Mouse (Mus musculus) erythroblast, embryonic 14.5 days (primary cell): ENCODE results near the gene Fcgbp. TPM values are rescaled to one million over a fixed set of nuclear protein-coding genes. Genes with fewer than 3 reads are reported as not detected.
A peak's percentile ranks its signal among the peaks of the same experiment; 100 is the strongest.

Experiments used
- H3K27me3 ChIP-seq: 2 replicates; pipeline ENCODE4 v1.6.1; 2012; ENCODE audit warnings: inconsistent platforms; ENCODE audit not compliant: control insufficient read depth
- H3K36me3 ChIP-seq: 2 replicates; pipeline ENCODE4 v1.6.1; 2012; ENCODE audit warnings: mild to moderate bottlenecking, inconsistent platforms; ENCODE audit not compliant: control insufficient read depth
- H3K4me1 ChIP-seq: 2 replicates; pipeline ENCODE4 v1.6.1; 2012; ENCODE audit warnings: inconsistent platforms; ENCODE audit not compliant: control insufficient read depth
- H3K4me3 ChIP-seq: replicated peaks from 2 replicates; pipeline ENCODE3; 2012; ENCODE audit warnings: moderate library complexity, mild to moderate bottlenecking, inconsistent platforms
- H3K9me3 ChIP-seq: 2 replicates; pipeline ENCODE4 v1.6.1; 2012; ENCODE audit warnings: low read length, inconsistent platforms, mixed read lengths; ENCODE audit not compliant: control insufficient read depth
- GATA1 ChIP-seq: IDR thresholded peaks from 2 replicates; pipeline ENCODE4 v1.6.1; 2012; ENCODE audit warnings: low read length, inconsistent platforms, mixed read lengths
- TAL1 ChIP-seq: IDR thresholded peaks from 3 replicates; pipeline ENCODE4 v1.6.1; 2012; ENCODE audit warnings: low read length, inconsistent platforms, mixed read lengths
- polyA plus RNA-seq: library from polyadenylated mRNA; stranded (reverse); fragments of >175 nt; gene quantifications from 2 replicates; pipeline ENCODE4 v1.2.3, GENCODE M21; 2012

Gene Fcgbp
- polyA plus RNA-seq = not detected in 2 replicates

DNA sequence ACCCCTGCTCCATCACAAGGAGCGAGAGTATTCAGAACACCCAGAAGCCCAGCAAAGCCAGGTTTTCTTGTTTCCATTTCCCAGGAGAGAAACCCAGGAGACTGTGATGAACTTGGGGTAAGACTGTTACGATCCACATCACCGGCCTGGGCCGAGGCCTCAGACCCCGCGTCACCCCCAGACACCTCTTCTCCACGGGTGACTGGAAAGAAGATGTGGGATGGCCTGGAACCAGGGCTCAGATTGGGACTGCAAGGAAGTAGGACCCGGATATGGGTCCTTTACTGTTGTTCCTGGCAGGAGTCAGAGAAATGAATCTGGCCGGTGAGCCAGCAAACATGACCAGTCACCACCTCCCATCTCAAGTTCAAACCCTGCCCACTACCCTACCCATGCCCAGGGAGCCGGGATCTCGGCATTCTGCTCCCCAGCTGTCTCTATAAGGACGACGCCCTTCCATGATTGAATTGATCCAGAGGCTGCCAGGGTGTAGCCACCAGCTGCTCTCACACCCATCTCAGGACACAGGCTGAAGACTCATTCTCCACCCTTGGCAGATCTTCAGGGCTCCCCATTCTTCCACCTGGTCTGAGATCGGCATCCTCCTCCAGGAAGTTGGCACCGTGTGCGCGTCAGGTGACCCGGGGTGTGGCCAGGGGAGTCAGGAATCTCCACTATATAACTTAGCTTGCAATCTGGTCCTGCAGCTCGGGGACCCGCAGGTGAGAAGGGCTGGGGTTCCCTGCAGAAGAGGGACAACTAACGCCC, at the start of gene Fcgbp:
Gene Fcgbp (plus strand): TSS at position 706 of the 768 bp plus-strand sequence.
- Histone ChIP-seq H3K27me3 (no peaks in the 10 kb centered on the region; the same call in 1 of the 2 replicates), H3K4me3 (no peak within 1 kb of the TSS), H3K9me3 (no peaks in the 10 kb centered on the region), H3K4me1 (no peaks in the 10 kb centered on the region), H3K36me3 (no peaks in the 10 kb centered on the region)
- TF ChIP-seq TAL1 (no peak), GATA1 (no peak)

DNA sequence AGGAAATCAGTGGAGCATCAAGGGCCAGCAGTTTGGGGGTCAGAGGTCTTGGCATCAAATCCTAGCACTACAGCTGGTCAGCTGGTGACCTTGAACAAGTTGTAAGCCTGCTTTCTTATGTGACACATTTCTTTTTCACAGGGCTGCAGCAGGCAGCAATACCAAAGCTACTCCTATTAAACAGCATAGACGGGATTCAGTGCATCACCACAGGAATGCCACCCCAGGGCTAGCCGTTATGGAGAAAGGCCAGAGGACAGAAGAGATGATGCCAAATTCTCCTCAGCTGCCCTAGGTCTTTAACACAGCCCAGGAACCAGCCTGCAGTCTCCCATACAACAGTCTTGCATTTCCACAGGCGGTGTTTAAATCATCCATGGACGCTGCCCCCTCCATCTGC, 26.5 kb upstream of the Fcgbp start:
- H3K4me3 ChIP-seq = no peak overlapping the region
- TF ChIP-seq TAL1 (no peak), GATA1 (no peak)
- H3K4me1 ChIP-seq = peaks cover 21% of the 10 kb centered on the region
- no peaks in the 10 kb centered on the region for H3K9me3 ChIP-seq
- no peaks in the 10 kb centered on the region for H3K27me3 ChIP-seq
- H3K36me3 ChIP-seq = peaks cover 96% of the 10 kb centered on the region

DNA sequence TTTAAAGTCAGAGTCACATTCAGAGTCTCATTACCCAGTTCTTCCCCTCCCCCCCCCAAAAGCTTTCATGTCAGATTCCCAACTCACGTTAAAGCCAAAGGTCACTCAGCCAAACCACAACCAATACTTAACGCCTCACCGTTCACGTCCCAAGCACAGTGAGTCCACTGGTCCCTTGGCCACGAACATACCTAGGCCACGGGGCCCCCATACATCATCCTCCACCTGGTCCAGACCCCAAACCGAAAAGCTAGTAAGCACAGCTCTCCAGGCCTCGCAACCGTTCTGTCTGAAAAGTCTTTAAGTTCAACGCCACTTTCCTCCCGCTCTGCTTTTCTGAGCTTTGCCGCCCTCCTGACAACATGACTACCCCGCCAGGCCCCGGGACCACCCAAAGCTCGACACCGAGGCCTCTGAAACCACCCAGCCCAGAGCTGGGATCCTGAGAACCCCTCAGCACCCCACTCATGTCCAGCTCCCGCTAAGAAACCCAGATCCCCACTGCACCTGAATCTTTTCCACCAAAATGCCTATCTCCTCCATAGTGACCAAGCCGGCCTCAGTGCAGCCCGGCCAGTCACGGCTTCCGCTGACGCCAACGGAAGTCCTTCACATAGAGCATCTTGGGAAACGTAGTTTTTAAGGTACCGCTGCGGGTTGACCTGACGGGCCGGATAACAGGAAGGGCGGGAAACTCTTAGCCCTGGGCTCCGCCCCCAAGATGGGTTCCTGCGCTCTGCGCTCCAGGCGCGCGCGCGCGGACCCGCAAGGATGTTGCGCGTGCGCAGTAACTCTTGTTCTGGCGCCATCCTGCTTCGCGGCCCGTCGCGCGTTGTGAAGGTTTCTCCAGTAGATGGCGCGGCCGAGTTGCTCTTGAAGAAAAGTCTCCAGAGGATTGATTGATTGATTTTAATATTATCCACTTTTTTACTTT, 21.3 kb upstream of the Fcgbp start, which contains the start of gene Psmc4:
Gene Psmc4 (minus strand): TSS at position 626 of the 934 bp plus-strand sequence.
- no peak for TF ChIP-seq TAL1
- TF ChIP-seq GATA1 = peak; percentile 70
- Histone ChIP-seq H3K27me3 (no peaks in the 10 kb centered on the region; the same call in 1 of the 2 replicates), H3K4me3 (peak within 1 kb of the TSS; percentile 93), H3K9me3 (no peaks in the 10 kb centered on the region), H3K36me3 (peaks cover 44% of the 10 kb centered on the region), H3K4me1 (peaks cover 29% of the 10 kb centered on the region)

DNA sequence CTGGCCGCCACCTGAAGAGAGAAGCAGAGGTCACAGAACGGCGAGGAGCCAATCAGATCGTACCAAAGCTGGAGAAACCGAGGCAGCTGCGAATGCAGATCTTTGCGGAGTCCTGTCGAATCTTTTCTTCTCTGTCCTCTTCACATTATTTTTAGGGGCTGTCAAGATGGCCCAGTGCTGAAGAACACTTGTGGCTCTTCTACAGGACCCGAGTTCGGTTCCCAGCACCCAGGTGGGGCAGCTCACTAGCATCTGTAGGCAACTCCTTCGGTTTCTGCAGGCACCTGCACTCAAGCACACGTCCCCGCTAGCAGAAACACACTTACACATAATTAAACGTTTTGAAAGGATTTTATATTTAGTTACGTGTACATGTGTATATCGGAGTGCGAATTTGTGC, 20.5 kb upstream of the Fcgbp start:
- TF ChIP-seq GATA1 = no peak
- no peak for TF ChIP-seq TAL1
- H3K4me3 ChIP-seq = peak overlapping the region; percentile 93
- H3K9me3 ChIP-seq = no peaks in the 10 kb centered on the region
- peaks cover 36% of the 10 kb centered on the region for H3K36me3 ChIP-seq
- H3K27me3 ChIP-seq = no peaks in the 10 kb centered on the region; the same call in 1 of the 2 replicates
- H3K4me1 ChIP-seq = peaks cover 29% of the 10 kb centered on the region

GRCm38 (mm10) chr7:28053046-28053930, 17.7 kb upstream of the Fcgbp start:
- Histone ChIP-seq H3K27me3 (no peaks in the 10 kb centered on the region; the same call in 1 of the 2 replicates), H3K36me3 (peaks cover 9% of the 10 kb centered on the region), H3K9me3 (no peaks in the 10 kb centered on the region), H3K4me1 (peaks cover 20% of the 10 kb centered on the region), H3K4me3 (no peak overlapping the region)
- no peak for TF ChIP-seq TAL1
- TF ChIP-seq GATA1 = no peak

DNA sequence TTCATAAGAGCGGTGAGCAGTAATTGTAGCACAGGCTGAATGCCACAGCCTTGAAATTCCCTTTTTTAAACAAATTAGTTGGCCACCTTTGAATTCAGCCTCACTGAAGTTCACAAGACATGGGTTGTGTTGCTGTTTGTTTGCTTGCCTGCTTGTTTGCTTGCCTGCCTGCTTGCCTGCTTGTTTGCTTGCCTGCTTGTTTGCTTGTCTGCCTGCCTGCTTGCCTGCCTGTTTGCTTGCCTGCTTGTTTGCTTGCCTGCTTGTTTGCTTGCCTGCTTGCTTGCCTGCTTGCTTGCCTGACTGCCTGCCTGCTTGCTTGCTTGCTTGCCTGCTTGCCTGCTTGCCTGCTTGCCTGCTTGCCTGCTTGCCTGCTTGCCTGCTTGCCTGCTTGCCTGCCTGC, 11.1 kb upstream of the Fcgbp start:
- no peak overlapping the region for H3K4me3 ChIP-seq
- peaks cover 6% of the 10 kb centered on the region; the same call in 1 of the 2 replicates for H3K27me3 ChIP-seq
- TF ChIP-seq TAL1 (no peak), GATA1 (no peak)
- no peaks in the 10 kb centered on the region for H3K36me3 ChIP-seq
- no peaks in the 10 kb centered on the region for H3K4me1 ChIP-seq
- peaks cover 4% of the 10 kb centered on the region; the same call in 1 of the 2 replicates for H3K9me3 ChIP-seq

GRCm38 (mm10) chr7:28068661-28069060, 2.4 kb upstream of the Fcgbp start:
- Histone ChIP-seq H3K9me3 (no peaks in the 10 kb centered on the region), H3K36me3 (no peaks in the 10 kb centered on the region), H3K27me3 (no peaks in the 10 kb centered on the region; the same call in 1 of the 2 replicates), H3K4me3 (no peak overlapping the region), H3K4me1 (no peaks in the 10 kb centered on the region)
- TF ChIP-seq TAL1 (no peak), GATA1 (no peak)

DNA sequence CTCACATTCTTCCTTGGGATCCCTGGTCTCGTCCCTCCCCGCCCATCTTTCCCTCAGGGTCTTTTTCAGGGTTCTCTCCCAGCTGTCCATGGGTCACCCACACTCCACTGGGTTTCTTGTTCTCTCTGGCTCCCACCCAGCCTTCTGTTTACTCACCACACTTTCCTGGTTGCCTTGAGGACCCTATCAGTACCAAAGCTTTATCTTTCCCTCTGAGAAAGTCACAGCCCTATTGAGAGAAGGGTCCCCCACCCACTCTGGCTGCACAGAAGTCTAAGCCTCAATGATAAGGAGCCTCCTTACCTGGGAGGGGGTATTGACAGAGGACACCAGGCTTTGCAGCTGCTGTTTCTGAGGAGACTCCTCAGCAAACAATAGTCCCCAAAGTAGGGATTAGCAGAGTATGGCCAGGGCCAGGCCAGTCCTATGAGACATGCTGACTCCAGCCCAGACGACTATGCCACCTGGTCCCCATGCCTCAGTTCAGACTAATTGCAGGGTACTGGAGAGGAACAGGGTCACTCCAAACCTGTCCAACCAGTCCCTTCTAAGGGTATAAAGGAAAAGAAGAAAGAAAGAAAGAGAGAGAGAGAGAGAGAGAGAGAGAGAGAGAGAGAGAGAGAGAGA, 1.4 kb upstream of the Fcgbp start:
- Histone ChIP-seq H3K4me3 (no peak overlapping the region), H3K27me3 (no peaks in the 10 kb centered on the region; the same call in 1 of the 2 replicates), H3K9me3 (no peaks in the 10 kb centered on the region), H3K4me1 (no peaks in the 10 kb centered on the region), H3K36me3 (no peaks in the 10 kb centered on the region)
- TF ChIP-seq GATA1 (no peak), TAL1 (no peak)
